Mouse (Mus musculus): ENCODE results near the gene Lgr4.

- TF ChIP-seq CTCF (IDR thresholded peaks at IDR 0.05; ENCODE audit: low read depth, low read length) = no peak
- no peak for TF ChIP-seq GATA1 (IDR thresholded peaks at IDR 0.05; ENCODE audit: borderline replicate concordance, low read length)
These were observed 35.8 kb upstream of the Lgr4 start for GRCm38 (mm10) chr2:109881625-109882024.
